Mouse (Mus musculus) testis, adult 2 months (tissue): Measurements from ENCODE around the gene Senp1.

ENCODE experiments used
- CTCF ChIP-seq: fragments of 200-500 bp; IDR thresholded peaks from 2 replicates; pipeline ENCODE4 v1.5.1; 2012; ENCODE audit warnings: low read depth, mild to moderate bottlenecking, inconsistent platforms, low read length, moderate library complexity; ENCODE audit not compliant: control insufficient read depth, insufficient read depth, insufficient replicate concordance
- POLR2A ChIP-seq: fragments of 200-500 bp; IDR thresholded peaks from 2 replicates; pipeline ENCODE4 v1.6.1; 2012; ENCODE audit warnings: low read depth, mild to moderate bottlenecking, inconsistent platforms, low read length, moderate library complexity; ENCODE audit not compliant: control insufficient read depth

DNA sequence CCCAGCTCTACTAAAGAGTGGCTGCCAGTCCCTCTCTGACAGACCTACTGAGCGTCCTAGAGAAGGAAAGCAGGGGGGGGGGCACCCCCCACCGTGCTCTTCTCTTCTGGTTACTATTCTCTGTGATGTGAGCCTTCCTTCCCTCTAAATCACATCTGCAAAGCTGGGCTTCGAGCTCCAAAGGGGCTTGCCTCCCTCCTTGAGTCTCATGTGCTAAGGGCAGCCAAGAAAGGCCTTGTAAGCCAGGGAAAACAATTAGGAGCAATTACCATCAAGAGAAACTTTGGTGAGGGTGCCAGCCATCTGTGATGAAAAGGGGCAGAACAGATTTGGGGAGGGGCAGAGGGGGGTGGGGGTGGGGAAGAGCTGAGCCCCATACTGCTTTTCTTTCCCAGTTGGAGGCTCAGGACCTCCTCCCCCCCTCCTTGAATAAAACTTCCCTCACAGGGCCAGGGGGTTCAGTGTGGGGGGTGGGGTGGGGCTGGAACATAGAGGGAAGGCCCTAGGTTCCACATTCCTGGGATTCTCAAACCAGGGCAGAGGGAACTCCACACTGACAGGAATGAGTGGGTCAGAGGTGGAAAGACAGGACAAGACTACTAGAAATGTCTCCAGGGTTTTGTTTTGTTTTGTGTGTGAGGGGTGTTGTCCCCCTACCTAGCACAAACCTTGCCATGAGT is 58.3 kb downstream of the Senp1 start:
- TF ChIP-seq POLR2A = no peak
- TF ChIP-seq CTCF = no peak
